Mouse (Mus musculus) liver, embryonic 12.5 days (tissue): Measurements from ENCODE around the gene Bag3. TPM values are rescaled to one million over a fixed set of nuclear protein-coding genes. Genes with fewer than 3 reads are reported as not detected.

Experiments used
- ATAC-seq: fragments of 200-750 bp; cut with Nextera tagmentation; 2 replicates; pipeline ENCODE4 v1.8.0; 2017; ENCODE audit warnings: moderate number of reproducible peaks, mild to moderate bottlenecking, moderate library complexity
- H3K27ac ChIP-seq: fragments of 300-500 bp; sonication (generic); 2 replicates; pipeline ENCODE4 v1.5.1; 2016; ENCODE audit warnings: mild to moderate bottlenecking
- H3K27me3 ChIP-seq: fragments of 300-500 bp; sonication (generic); replicated peaks from 2 replicates; pipeline ENCODE4 v1.6.1; 2016; ENCODE audit warnings: mild to moderate bottlenecking, moderate library complexity
- H3K36me3 ChIP-seq: fragments of 300-500 bp; sonication (generic); 2 replicates; pipeline ENCODE4 v1.6.1; 2016; ENCODE audit warnings: mild to moderate bottlenecking, moderate library complexity
- H3K4me1 ChIP-seq: fragments of 300-500 bp; sonication (generic); 2 replicates; pipeline ENCODE4 v1.6.1; 2016
- H3K4me2 ChIP-seq: fragments of 300-500 bp; sonication (generic); 2 replicates; pipeline ENCODE4 v1.6.1; 2016; ENCODE audit warnings: mild to moderate bottlenecking, moderate library complexity
- H3K4me3 ChIP-seq: fragments of 300-500 bp; sonication (generic); 2 replicates; pipeline ENCODE4 v1.5.1; 2016; ENCODE audit warnings: mild to moderate bottlenecking, moderate library complexity
- H3K9ac ChIP-seq: fragments of 300-500 bp; sonication (generic); 2 replicates; pipeline ENCODE4 v1.6.1; 2016; ENCODE audit warnings: mild to moderate bottlenecking, moderate library complexity
- H3K9me3 ChIP-seq: fragments of 300-500 bp; sonication (generic); replicated peaks from 2 replicates; pipeline ENCODE4 v1.6.1; 2016; ENCODE audit warnings: mild to moderate bottlenecking, moderate library complexity
- WGBS: fragments of 180-500 bp; shearing (Covaris S2); methylation state at CpG from one replicate; pipeline ENCODE4 v1.1.7; 2016; ENCODE audit not compliant: insufficient replicate concordance; 5-methylcytosine and 5-hydroxymethylcytosine counted together
- microRNA-seq: library from miRNA; unstranded; fragments of <30 nt; microRNA quantifications from one replicate; pipeline ENCODE4, GENCODE M21; 2017
- polyA plus RNA-seq: library from polyadenylated mRNA; unstranded; fragments of >200 nt; fragmentation: Nextera tagmentation; extraction: Ambion mirVana; gene quantifications from 2 replicates; pipeline ENCODE4 v1.2.1, GENCODE M21; 2016

Gene Bag3
- polyA plus RNA-seq, 1 experiment from 2014 or later = 5.5 TPM

DNA sequence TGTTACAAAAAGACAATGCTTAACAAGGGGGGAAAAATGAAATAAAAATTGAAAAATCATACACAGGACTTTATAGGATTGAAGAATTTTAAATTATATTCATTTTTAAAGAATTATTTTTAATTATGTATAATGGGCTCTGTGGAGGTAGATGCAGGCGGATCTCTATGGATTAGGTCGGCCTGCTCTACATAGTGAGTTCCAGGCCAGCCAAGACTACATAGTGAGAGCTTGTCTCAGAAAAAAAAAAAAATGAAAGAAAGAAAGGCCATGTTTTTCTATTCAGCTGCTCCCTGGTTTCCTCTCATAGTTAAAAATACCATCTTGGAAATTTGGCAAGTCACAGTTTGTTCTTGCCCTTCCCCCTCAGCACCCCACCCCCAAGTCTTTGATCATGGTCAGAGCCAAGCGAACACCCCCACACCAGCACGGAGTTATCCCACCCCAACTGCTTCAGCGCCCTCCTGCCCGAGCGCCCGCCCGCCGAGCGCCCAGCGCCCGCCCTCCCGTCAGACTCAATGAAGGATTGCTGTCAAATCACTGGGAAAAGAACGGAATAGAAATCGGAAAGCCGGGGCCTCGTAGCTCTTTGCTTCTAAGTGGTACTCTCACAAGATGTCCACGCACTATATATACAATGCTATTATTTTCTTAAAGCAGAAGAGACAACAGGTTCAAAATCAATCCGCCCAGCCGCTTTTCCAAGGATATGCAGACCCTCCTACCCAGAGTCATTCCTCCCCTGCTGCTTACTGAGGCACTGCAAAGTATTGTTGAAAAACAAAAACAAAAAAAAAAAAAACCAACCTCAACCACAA is 68.9 kb downstream of the Bag3 start:
- H3K27me3 ChIP-seq = no peaks in the 10 kb centered on the region
- H3K9ac ChIP-seq = no peak overlapping the region
- H3K4me2 ChIP-seq = peak overlapping the region; percentile 49
- WGBS = 28% methylated on average over 21 of the region's 21 CpGs
- no peaks in the 10 kb centered on the region for H3K9me3 ChIP-seq
- H3K27ac ChIP-seq = no peak overlapping the region
- peak overlapping the region; percentile 19; the same call in 1 of the 2 replicates for H3K4me3 ChIP-seq
- no peak for ATAC-seq
- H3K36me3 ChIP-seq = no peaks in the 10 kb centered on the region
- H3K4me1 ChIP-seq = peaks cover 34% of the 10 kb centered on the region

DNA sequence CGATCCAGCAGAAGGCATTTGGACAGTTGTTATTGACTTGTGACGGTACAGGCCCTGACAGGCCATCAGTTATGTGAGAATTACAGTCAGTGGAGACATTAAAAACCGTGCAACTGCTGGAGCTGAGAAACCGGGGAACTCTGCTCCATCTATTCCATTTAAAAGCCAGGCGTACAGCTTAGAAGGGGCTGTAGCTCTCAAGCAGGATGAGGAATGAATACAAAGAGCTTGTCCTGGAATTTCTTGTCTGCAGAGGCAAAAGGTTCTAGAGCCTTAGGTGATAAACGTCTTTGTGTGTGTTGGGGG is 69.5 kb downstream of the Bag3 start:
- Histone ChIP-seq H3K9me3 (no peaks in the 10 kb centered on the region), H3K4me2 (0 out of 2 replicates have a peak overlapping the region, but pooled peaks have one; percentile 49), H3K36me3 (no peaks in the 10 kb centered on the region), H3K9ac (no peak overlapping the region), H3K4me3 (no peak overlapping the region), H3K27ac (no peak overlapping the region), H3K27me3 (no peaks in the 10 kb centered on the region), H3K4me1 (peaks cover 28% of the 10 kb centered on the region)
- 38% methylated on average over 6 of the region's 6 CpGs for WGBS
- no peak for ATAC-seq

GRCm38 (mm10) chr7:128596274-128596673 is 72.9 kb downstream of the Bag3 start:
- no peaks in the 10 kb centered on the region for H3K36me3 ChIP-seq
- H3K4me2 ChIP-seq = no peak overlapping the region
- H3K4me3 ChIP-seq = no peak overlapping the region
- no peaks in the 10 kb centered on the region for H3K9me3 ChIP-seq
- no peak overlapping the region for H3K27ac ChIP-seq
- WGBS = 85% methylated on average over 2 of the region's 2 CpGs
- ATAC-seq = no peak
- peaks cover 15% of the 10 kb centered on the region for H3K4me1 ChIP-seq
- no peak overlapping the region for H3K9ac ChIP-seq
- H3K27me3 ChIP-seq = no peaks in the 10 kb centered on the region

Small RNA genes within 50 kb of the gene (microRNA-seq; reads per million reads assigned to microRNA genes)
- gene Gm24365 = not detected

Other genes starting within 250 kb of the Bag3 start
- gene BC017158, start 225.4 kb upstream of the Bag3 start, polyA plus RNA-seq = 26.3 and 29.4 TPM in 2 replicates
- gene Rgs10, start 104.9 kb upstream of the Bag3 start, polyA plus RNA-seq = 57.7 and 58.1 TPM in 2 replicates
- 17.9 and 18.2 TPM in 2 replicates for gene Tial1, start 61.9 kb upstream of the Bag3 start, polyA plus RNA-seq
- gene Inpp5f, start 87.7 kb downstream of the Bag3 start, polyA plus RNA-seq = 9.3 and 10.2 TPM in 2 replicates
- gene Mcmbp, start 216.9 kb downstream of the Bag3 start, polyA plus RNA-seq = 41.9 and 42.5 TPM in 2 replicates
- gene Sec23ip, start 221.3 kb downstream of the Bag3 start, polyA plus RNA-seq = 27.4 and 27.7 TPM in 2 replicates